In genomic region chr16:76347719-76348421, GRCm38 (mm10) we compare ENCODE assay signal across 12 mouse cellular contexts.
"Had no signal": no experiment of that assay in that cellular context is flagged by ENCODE, and none has a peak within 500 bp of the region (broad histone marks: within the 10 kb centered on the region; RNA-seq: fewer than 3 reads in every experiment).

No protein-coding gene starts in this region.

- H3K4me3 ChIP-seq: left cerebral cortex, adult 2 months; limb, embryonic 10.5 days; midbrain, embryonic 12.5 days; neural tube, embryonic 13.5 days had no signal

- H3K4me1 ChIP-seq: limb, embryonic 10.5 days; midbrain, embryonic 12.5 days had no signal

- H3K9me3 ChIP-seq: limb, embryonic 10.5 days; midbrain, embryonic 12.5 days; neural tube, embryonic 13.5 days had no signal

- H3K4me2 ChIP-seq: midbrain, embryonic 12.5 days; neural tube, embryonic 13.5 days had no signal

- DNase-seq: kidney, adult 18-20 months; kidney, postnatal 25 days; retina, postnatal 1 day; right cerebral cortex, postnatal 4 days; spleen, adult 18-20 months; thymus, adult 18-20 months; thymus, postnatal 14 days had no signal

- H3K27ac ChIP-seq: left cerebral cortex, adult 2 months; limb, embryonic 10.5 days; midbrain, embryonic 12.5 days; neural tube, embryonic 13.5 days had no signal

- H3K9ac ChIP-seq: midbrain, embryonic 12.5 days; neural tube, embryonic 13.5 days had no signal

- ATAC-seq: midbrain, embryonic 16.5 days had no signal

- H3K27me3 ChIP-seq: midbrain, embryonic 12.5 days; neural tube, embryonic 13.5 days had no signal
